Mouse (Mus musculus): ENCODE measurements around the gene Dck. TPM values are rescaled to one million over a fixed set of nuclear protein-coding genes. Genes with fewer than 3 reads are reported as not detected.
"Not testable (repeated sequence)": the region's sequence is repeated elsewhere in the genome, so short reads cannot be mapped to it uniquely, and the experiment has no call there.

Gene Dck
- 10 to 100 TPM; 14.6 to 14.8 TPM for total RNA-seq (2021)

DNA sequence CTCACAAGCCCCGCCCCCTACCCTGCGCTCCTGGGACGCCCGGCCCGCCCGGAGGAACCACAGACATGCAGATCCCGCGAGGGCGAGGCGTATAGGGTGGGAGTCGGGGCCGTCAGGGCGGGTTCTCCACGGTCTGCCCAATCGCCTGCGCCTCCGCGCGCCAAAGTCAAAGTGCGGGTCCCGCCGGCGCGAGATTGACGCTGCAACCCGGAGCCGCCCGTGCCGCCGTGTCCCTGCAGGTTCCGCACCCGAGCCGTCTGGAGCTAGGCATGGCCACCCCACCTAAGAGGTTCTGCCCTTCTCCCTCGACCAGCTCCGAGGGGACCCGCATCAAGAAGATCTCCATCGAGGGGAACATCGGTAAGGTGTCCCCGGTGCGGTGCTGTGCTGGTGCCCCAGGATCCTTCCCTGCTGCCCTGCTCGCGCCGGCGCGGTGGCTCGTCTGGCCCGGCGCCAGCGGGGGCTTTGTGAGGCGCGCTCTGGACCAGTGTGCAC is at the start of gene Dck:
Dck (plus strand) TSS at position 10 of the 495 bp plus-strand sequence.
- DNase-seq, result peak; percentile 93 to 95

DNA sequence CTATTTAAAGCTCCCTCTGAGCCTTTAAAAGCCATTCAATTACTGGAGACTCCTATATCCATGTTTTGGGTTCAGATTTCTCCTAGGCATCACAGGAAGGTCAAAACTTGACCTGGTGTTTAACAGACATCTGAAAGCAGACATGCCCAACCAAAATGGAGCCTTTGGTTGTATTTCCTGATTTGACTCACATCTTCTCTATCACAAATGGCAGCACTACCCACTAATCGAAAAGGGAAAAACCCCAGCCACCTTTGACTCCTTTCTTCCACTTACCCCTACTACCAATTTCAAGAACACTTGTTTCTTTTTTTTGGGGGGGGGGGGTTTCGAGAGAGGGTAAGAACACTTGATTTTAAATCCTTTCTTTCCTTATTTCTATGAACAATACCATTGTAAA is 47.8 kb upstream of the Dck start:
- DNase-seq, result no peak

DNA sequence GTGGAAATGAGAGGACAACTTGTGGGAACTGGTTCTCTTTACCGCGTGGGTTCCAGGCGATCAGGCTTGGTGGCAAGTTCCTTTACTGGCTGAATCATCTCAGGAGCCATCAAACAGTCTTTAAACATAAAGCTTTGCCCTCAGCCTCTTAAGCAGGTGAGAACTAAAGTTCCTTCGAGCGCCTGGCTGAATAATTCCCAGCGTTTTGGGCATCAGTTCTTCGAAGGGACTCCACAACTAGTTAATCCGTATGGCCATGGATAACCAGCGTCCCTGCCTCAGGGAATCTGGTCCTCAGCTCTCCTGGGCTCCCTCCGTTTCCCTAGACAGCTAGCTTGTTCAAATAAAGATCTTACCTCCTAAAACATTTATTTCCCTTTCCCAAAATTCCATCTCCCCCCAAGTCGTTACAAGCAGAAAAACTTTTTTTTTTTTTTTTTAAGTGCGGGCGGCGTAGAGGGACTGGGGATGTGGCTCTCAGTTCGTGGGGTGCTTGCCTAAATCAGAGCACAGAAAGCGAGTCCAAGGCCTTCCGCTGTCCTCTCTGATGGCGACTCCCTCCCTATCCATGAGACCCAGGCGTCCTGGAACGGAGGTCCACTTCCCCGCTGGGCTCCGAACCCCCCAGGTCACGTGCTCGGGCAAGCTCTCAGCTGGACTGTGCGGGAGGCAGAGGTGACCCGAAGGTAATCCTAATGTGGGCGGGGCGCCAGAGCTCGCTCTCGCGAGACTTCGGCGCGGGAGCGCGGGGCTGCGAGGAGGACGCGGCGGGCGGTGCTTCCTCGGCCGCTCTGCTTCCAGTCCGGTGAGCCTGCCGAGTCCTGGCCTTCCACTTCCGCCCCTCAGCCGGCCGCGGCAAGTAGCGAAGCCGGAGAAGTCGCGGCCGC is 44.4 kb upstream of the Dck start, which contains the start of gene Mob1b:
Mob1b (plus strand) TSS at position 740 of the 887 bp plus-strand sequence.
- peak; percentile 93 to 95 for DNase-seq

DNA sequence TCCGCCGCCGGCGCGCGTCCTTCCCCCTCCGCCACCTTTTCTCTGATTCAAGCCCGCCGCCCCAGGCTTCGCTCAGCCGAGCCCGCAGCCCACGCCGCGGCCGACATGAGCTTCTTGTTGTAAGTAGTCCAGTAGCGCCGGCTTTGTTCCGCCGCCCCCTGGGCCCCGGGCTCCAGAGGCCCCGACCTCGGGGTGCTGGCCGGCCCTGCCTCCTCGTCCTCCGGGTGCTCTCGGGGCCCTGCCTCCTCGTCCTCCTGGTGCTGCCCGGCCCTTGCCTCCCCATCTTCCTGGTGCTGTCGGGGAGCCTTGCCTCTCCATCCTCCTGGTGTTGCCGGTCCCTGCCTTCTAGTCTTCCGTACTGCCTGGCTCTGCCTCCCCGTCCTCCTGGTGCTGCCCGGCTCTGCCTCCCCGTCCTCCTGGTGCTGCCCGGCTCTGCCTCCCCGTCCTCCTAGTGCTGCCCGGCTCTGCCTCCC is 43.8 kb upstream of the Dck start:
- no peak for DNase-seq

DNA sequence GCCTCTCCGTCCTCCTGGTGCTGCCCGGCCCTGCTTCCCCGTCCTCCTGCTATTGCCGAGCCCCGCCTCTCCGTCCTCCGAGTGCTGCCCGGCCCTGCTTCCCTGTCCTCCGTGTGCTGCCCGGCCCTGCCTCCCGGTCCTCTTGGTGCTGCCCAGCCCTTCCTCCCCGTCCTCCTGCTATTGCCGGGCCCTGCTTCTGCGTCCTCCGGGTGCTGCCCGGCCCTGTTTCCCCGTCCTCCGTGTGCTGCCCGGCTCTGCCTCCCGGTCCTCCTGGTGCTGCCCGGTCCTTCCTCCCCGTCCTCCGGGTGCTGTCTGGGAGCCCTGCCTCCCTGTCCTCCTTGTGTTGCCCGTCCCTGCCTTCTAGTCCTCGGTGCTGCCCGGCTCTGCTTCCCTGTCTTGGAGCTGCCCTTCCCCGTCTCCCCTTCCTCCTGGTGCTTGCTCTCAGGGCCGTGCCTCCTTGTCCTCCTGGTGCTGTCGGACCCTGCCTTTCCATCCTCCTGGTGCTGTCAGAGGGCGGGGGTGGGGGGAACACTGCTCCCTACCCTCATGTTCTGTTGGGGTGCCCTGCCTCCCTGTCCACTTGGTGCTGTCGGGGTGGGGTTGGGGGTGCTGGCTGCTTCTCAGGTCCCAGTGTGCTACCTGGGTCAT is 43.1 kb upstream of the Dck start:
- peak; percentile 15 to 24 for DNase-seq

DNA sequence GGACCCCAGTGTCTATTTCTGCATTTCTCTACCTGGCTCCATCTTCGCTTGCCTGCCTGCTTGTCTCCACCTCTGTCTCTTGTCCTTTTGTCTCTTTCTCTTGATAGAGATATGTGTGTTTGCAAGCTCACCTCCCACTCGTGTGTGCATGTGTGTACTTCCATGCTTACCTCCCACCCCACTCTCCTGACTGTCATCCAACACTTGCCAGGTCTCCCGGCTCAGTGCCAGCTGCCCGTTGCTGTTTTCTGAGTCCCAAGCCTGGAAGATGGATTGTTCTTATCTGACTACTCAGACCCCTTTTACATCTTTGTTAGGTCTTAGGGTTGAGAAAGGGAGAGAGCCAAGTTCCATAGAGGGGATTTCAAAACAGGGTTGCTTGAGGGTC is 42.6 kb upstream of the Dck start:
- no peak for DNase-seq

DNA sequence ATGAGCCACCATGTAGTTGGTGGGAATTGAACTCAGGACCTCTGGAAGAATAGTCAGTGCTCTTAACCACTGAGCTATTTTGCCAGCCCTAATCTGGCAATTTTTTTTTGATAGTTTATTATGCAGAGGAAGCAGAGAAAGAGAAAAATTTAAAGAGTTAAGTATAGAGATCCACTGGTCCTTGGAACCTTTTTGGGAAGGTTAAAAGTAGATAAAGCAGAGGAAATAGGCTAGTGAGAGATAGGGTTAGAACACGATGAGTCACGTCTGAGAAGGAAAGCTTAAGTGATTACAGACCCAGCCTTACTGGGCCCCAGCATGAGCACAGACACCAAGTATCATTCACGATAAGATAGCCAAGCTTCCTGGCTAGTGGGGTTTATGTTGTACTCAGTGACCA is 40.8 kb upstream of the Dck start:
- no peak for DNase-seq

DNA sequence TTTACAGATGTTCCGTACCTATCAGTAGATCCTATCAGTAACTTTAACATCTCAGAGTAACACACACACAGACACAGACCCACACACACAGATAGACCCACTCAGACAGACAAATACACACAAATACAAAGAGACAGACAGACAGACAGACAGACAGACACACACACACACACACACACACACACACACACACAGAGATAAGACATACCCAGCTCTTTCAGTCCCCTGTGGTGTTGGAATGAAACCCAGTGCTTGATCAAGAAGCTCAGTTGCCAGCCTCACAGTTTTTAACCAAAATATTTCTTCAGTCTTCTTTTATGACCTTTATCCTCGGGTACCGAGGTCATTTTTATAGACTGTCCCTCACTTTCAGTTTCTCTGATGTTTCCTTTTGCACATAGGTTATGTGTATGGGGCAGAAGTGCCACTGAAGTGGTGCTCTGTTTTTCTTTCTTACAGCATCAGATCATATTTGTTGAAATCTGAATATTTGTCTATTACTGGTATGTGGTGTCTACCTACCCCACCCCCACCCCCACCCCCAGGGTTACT is 37.1 kb upstream of the Dck start:
- no peak for DNase-seq

DNA sequence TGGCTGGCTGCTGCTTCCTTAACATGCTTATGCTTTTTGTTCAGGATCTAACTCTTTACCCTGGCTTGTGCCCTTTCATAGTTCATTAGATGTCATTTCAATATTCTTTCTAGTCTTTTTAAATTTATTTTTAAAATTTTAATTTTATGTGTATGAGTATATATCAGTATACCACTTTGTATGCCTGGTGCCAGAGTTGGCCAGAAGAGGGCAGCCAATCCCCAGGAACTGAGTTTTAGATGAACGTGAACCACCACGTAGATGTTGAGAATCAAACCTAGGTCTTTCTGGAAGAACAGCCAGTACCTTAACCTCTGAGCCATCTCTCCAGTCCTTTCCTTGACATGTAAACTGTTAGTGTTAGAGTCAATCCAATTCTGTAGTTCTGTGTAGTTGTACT is 30.0 kb upstream of the Dck start:
- DNase-seq, result no peak

DNA sequence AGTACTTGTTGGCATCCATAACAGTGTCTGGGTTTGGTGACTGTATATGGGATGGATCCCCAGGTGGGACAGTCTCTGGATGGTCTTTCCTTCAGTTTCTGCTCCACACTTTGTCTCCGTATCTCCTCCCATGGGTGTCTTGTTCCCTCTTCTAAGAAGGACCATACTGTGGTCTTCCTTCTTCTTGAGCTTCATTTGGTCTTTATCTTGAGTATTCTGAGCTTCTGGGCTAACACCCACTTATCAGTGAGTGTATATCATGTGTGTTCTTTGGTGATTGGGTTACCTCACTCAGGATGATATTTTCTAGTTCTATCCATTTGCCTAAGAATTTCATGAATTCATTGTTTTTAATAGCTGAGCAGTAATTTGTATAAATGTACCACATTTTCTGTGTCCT is 23.7 kb upstream of the Dck start:
- not testable (repeated sequence) for DNase-seq

DNA sequence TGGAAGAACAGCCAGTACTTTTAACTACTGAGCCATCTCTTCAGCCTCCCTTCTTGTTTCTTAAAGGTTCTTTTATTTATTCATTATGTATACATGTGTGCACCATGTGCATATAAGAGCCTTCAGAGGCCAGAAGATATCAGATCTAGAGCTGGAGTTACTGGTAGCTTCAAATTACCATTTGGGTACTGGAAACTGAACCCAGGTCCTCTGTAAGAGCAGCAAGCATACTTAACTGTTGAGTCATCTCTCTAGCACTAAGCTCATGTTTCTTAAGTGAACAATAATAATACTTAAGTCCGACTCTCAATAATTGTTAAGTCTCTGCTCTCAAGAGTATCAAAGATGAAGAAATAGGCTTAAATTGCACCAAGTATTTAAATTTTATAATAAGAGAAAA is 17.0 kb upstream of the Dck start:
- DNase-seq, result no peak

DNA sequence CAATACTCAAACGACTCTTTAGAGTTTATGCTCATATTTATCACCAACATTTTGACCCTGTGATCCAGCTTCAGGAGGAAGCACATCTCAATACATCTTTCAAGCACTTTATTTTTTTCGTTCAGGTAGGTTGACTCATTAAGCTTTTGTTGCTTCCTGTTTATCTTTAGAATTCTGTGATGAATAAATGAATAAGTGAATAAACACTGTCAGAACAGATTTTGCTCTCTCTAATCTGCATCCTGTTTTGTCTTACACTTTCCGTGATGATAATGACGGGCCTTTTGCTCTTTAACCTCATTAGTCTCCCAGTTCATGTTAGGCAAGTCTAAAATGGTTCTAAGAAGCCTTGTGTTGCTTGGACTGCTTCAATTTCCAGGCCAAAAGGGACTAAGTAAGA is 11.6 kb upstream of the Dck start:
- no peak for DNase-seq

DNA sequence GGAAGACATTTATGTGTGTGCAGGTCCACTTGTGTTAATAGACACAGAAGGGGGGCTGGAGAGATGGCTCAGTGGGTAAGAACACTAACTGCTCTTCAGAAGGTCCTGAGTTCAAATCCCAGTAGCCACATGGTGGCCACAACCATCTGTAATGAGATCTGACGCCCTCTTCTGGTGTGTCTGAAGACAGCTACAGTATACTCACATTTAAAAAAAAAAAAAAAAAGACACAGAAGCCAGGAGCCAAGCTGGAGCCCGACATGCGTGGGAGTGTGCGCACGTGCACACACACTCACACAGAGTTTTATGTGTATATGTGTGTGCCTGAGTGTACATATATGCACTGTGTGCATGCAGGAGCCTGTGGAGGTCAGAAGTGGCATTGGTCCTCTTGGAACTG is 2.2 kb upstream of the Dck start:
- DNase-seq, result no peak

DNA sequence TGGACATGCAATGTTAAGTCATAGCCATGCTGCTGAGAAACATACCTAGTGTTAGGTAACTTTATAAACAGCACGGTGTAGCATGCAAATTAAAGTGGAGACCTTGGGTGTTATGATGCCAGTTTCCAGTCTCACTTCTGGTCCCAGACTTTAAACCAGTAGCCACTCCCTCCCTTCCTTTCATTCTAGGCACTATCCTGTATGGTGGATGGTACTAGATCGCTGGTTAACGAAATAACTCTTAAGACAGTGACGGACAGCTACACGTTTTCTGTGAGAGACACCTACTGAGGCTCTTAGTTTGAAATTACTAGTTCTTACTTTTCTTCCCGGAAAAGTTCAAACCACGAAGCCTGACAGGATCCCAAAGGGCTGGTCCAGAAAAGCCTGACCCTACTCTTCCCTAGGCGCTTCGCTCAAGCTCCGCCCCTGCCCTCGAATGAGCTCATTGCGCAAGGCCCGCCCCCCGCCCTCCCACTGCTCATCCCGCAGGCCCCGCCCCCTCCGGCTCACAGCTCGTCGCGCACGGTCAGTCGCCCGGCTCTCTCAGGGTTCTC is 288 bp upstream of the Dck start:
- DNase-seq, result no peak

DNA sequence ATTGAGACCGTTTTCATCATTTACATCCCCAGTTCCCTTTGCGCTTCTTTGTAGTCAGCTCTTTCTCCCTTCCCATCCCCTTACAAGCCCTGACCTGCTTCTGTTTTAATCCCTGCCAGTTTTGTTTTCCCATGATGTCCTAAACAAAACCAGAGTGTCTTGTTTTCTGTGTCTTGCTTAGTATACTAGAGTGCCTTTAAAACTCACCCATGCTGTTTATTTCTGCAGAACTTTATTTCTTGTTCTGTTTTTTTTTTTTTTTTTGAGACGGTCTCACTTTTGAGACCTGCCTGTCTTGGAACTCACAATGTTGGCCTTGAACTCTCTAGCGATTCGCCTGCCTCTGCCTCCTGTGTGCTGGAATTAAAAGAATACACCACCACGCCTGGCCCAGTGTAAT is 791 bp downstream of the Dck start:
- no peak for DNase-seq

DNA sequence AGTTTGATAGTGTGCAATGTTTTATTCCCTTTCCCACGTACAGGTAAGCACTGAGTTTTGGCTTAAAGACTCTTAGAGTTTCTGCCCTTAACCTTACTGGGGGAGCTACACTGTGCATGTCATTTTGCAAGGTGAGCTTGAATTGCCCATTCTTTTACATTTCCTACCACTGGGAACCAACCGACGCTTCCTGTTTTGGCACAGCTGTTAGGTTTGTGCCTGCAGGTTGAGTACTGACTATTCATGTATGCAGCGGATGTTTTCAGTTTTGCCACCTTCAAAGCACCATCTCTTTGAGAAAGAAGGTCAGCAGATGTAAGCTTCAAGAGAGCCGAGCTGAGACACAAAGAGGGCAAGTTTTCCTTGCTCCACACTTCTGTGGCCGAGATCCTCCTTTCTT is 1.3 kb downstream of the Dck start:
- no peak for DNase-seq

DNA sequence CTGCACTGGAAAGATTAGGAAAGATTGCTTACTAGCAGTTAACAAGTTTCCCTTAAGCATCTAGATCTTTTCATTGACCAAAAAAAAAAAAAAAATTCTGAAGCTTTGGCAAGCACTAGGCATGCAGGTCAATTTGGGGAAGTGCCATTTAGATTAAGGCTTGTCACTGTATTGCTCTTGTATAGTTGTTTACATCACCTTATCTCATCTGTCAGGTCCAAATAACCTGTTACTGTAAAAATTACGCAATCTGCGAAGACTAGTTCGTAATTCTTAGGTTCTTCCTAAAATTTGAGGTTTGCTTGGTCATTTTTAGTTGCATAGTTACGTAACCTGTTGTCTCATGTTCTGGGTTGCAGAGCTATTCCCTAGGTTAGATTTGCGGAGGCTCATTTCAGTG is 2.1 kb downstream of the Dck start:
- no peak for DNase-seq

DNA sequence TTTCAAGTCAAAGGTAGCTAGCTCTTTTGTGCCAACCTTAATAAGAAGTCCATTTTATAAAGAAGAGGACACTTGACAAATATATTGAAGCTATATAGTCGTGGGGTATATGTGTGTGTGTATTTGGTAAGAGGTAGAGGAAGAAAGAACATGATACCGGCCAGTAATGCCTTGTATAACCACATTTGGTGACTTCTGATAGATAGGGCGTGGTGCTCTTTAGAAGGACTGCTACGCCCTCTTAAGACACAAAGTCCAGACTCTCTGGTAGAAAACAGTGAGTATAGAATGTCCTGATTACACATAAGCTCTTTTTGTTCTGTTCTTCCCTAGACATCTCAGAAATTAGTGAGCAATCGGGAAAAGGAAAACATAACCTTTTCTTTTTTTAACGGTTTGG is 3.4 kb downstream of the Dck start:
- no peak for DNase-seq

DNA sequence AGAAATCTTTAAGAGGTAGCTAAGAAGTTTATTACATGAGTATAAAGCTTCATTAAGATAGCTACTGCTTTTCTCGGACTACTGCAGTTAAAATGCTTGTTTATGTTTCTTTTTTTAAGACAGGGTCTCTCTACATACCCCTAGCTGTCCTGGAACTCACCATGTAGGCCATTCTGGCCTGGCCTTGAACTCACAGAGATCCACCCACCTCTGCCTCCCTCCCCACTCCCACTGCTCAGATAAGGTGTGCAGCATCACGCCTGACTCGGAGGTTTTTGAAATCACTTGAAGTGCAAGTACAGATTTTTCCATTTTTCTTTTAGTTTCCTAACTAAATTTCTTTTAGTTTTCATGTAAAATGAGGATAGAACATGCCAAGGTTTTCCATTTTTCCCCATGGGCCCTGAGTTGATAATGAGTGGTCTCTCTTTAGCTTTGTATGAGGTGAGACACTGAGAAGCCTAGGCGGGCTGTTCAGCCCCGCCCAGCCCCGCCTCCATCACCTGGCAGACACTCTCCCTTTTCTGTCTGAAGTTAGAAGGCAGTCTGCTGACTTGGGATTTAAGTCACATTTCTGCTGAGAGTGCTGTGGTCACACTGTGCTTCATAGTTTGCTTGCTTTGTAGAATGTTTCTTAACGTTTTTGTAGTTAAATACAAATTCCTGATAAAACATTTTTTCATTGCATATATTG is 17.4 kb downstream of the Dck start:
- no peak for DNase-seq

DNA sequence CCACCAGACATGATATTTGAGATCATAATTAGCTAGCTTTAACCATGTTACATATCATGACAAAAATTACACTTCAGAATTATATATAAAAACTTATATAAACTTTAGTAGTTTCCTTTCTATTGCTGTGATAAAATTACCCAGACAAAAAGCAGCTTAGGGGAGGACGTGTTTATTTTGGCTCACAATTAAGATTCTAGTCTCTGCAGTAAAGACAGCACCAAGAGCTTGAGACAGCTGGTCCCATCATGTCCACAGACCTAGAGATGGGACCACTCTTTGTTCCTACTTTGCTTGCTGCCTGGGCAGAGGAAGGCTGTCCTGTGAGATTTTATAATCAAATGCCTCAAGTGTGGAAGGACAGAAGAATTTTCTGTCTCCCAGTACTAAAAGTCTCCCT is 20.3 kb downstream of the Dck start:
- no peak for DNase-seq

DNA sequence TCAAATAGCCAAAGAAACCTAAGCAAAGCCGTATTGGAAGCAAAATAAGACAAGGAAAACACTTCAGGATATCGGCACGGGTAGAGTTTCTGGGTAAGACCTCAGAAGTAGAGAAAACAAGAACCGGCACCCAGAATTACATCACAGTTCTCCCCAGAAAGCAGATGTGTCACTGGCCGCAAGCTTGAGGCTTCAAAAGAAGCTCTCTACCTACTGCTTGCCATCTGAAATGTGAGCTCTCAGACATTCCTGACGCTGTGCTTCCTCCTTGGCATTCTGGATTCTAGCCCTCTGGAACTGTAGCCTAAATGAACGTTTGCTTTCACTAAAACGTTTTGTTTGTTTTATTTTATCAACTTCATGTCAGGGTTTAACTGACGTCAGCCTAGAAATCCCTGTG is 25.9 kb downstream of the Dck start:
- no peak for DNase-seq
